Mouse (Mus musculus): ENCODE data around the gene Znfx1.

Znfx1 gene

GRCm38 (mm10) chr2:167071641-167072601 lies 9.1 kb upstream of the Znfx1 start:
- DNase-seq (ENCODE audit: low spot score in 2 of 2) = peak; percentile 97 to 99

GRCm38 (mm10) chr2:167071266-167071640 lies 8.4 kb upstream of the Znfx1 start:
- DNase-seq (ENCODE audit: low spot score in 2 of 2) = no peak

GRCm38 (mm10) chr2:167070341-167070740 lies 7.5 kb upstream of the Znfx1 start:
- DNase-seq (ENCODE audit: low spot score in 2 of 2) = no peak

GRCm38 (mm10) chr2:167067575-167067974 lies 4.8 kb upstream of the Znfx1 start:
- DNase-seq (ENCODE audit: low spot score in 2 of 2) = no peak

- no peak for DNase-seq (ENCODE audit: low spot score in 2 of 2)
Measured at GRCm38 (mm10) chr2:167066528-167067516, 4.0 kb upstream of the Znfx1 start.

- no peak for DNase-seq (ENCODE audit: low spot score in 2 of 2)
Measured at GRCm38 (mm10) chr2:167066031-167066430, 3.2 kb upstream of the Znfx1 start.

- no peak for DNase-seq (ENCODE audit: low spot score in 2 of 2)
Measured at GRCm38 (mm10) chr2:167064601-167065295, 1.9 kb upstream of the Znfx1 start.

- no peak for DNase-seq (ENCODE audit: low spot score in 2 of 2)
Measured at GRCm38 (mm10) chr2:167063906-167064496, 1.2 kb upstream of the Znfx1 start.

GRCm38 (mm10) chr2:167062497-167062911 lies 311 bp downstream of the Znfx1 start:
- DNase-seq (ENCODE audit: low spot score in 2 of 2) = peak; percentile 83 to 85

- DNase-seq (ENCODE audit: low spot score in 2 of 2) = no peak
Measured at GRCm38 (mm10) chr2:167061381-167062034, 1.3 kb downstream of the Znfx1 start.

- DNase-seq (ENCODE audit: low spot score in 2 of 2) = no peak
Measured at GRCm38 (mm10) chr2:167060761-167061160, 2.1 kb downstream of the Znfx1 start.

GRCm38 (mm10) chr2:167060360-167060759 lies 2.5 kb downstream of the Znfx1 start:
- DNase-seq (ENCODE audit: low spot score in 2 of 2) = no peak

GRCm38 (mm10) chr2:167059960-167060359 lies 2.9 kb downstream of the Znfx1 start:
- no peak for DNase-seq (ENCODE audit: low spot score in 2 of 2)

- no peak for DNase-seq (ENCODE audit: low spot score in 2 of 2)
Measured at GRCm38 (mm10) chr2:167059536-167059935, 3.3 kb downstream of the Znfx1 start.

- no peak for DNase-seq (ENCODE audit: low spot score in 2 of 2)
Measured at GRCm38 (mm10) chr2:167058814-167059387, 3.9 kb downstream of the Znfx1 start.

GRCm38 (mm10) chr2:167058201-167058600 lies 4.6 kb downstream of the Znfx1 start:
- DNase-seq (ENCODE audit: low spot score in 2 of 2) = no peak

GRCm38 (mm10) chr2:167056942-167057323 lies 5.9 kb downstream of the Znfx1 start:
- DNase-seq (ENCODE audit: low spot score in 2 of 2) = no peak

GRCm38 (mm10) chr2:167056210-167056941 lies 6.4 kb downstream of the Znfx1 start:
- DNase-seq (ENCODE audit: low spot score in 2 of 2) = no peak

GRCm38 (mm10) chr2:167055386-167055785 lies 7.4 kb downstream of the Znfx1 start:
- DNase-seq (ENCODE audit: low spot score in 2 of 2) = no peak

Measured in frontal cortex, postnatal 36 days (tissue).